ENCODE assay signal across 9 mouse cellular contexts in the genomic region with DNA sequence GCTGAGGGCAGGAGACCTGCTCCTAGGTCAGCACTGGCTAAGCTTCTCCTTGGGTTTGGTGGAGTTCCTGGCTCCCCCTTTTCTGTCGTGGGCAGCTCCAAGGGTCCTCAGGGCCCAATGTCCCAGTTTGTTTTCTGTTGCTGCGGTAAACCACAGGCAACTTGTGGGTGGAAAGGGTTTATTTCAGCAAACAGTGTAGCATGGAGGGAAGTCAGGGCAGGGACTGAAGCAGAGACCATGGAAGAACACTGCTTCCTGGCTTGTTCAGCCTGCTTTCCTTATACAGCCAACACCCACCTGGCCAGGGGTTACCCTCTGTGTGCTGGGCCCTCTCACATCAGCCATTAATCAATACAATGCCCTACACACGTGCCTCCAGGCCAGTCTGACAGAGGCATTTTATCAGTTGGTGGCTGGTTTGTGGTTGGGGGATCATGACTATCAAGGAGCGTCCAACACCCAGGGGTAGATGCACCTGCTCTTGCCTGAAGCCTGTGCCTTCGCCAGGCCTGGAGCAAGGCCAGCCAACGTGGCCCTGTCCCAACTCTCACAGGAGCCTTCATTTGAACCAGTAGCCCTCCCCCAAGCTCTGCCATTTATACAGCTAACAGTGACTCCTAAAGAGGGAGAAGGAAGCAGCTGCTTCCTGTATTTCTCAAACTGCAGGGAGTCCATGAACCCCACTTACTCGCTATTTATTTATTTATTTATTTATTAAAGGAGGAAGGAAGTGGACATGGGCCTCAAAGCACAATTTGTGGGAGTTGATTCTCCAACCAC. TPM values are rescaled to one million over a fixed set of nuclear protein-coding genes. Genes with fewer than 3 reads are reported as not detected.
DNase-seq lines count a peak whose midpoint lies in the region; TF ChIP-seq lines count a peak whose summit lies in the region.
"Had no signal": no experiment of that assay in that cellular context is flagged by ENCODE, and none has a peak within 500 bp of the region (broad histone marks: within the 10 kb centered on the region; RNA-seq: fewer than 3 reads in every experiment).

No protein-coding gene starts in this region.

- peak; percentile 51 for DNase-seq in kidney, postnatal 10 days
- no peak for DNase-seq in kidney, adult 9 months
- DNase-seq in ovary, postnatal 36 days (ENCODE audit: low spot score), result peak; percentile 15
- no peak for DNase-seq in ovary, postnatal 10 days (ENCODE audit: low spot score)
- peak; percentile 93 to 94 for DNase-seq in cerebellum, postnatal 25 days
- DNase-seq in thymus, postnatal 10 days (ENCODE audit: low spot score in 2 of 2), result no peak
- DNase-seq: right cerebral cortex, postnatal 25 days had no signal

- WGBS in small intestine, adult 2 months, result 37% methylated on average over 7 of the region's 7 CpGs

- H3K36me3 ChIP-seq in small intestine, adult 2 months (ENCODE audit: control insufficient read depth, insufficient read depth, low read length), result no peaks in the 10 kb centered on the region
- H3K36me3 ChIP-seq: heart, embryonic 13.5 days had no signal

- peak overlapping the region; percentile 20; the same call in 1 of the 2 replicates for H3K27ac ChIP-seq in small intestine, adult 2 months (ENCODE audit: insufficient read depth, low read depth, low read length)
- H3K27ac ChIP-seq: heart, embryonic 13.5 days had no signal

- H3K27me3 ChIP-seq in small intestine, adult 2 months (ENCODE audit: control insufficient read depth, insufficient read depth, low read length), result no peaks in the 10 kb centered on the region

- TF ChIP-seq POLR2A in small intestine, adult 2 months (IDR thresholded peaks at IDR 0.05; ENCODE audit: low read depth, low read length), result no peak

- no peak overlapping the region for H3K4me3 ChIP-seq in small intestine, adult 2 months (ENCODE audit: low read depth, low read length)
- H3K4me3 ChIP-seq: heart, embryonic 13.5 days had no signal

- TF ChIP-seq CTCF in small intestine, adult 2 months (IDR thresholded peaks at IDR 0.05; ENCODE audit: extremely low read depth, insufficient read length, insufficient replicate concordance, low read depth, low read length), result no peak

- no peaks in the 10 kb centered on the region for H3K4me1 ChIP-seq in small intestine, adult 2 months (ENCODE audit: control insufficient read depth, insufficient read depth, insufficient read length, low read length)

RNA-seq across cellular contexts. Expression of a gene that starts 2.2 kb away (rescaled TPM):
- polyA plus RNA-seq in small intestine, adult 2 months (2012; rRNA removed), result 0.81 and 2.4 TPM in 2 replicates

RNA-seq across cellular contexts. Expression of a gene that starts 17.1 kb away (rescaled TPM):
- 0.71 and 2.1 TPM in 2 replicates for polyA plus RNA-seq in small intestine, adult 2 months (2012; rRNA removed)

Comparison
In these comparisons a context has a peak if more than half of its experiments do, and no peak if none do; other contexts are left out.
1. DNase-seq: peak in kidney, postnatal 10 days (single experiment), ovary, postnatal 36 days (single experiment) and cerebellum, postnatal 25 days (2 of 2); none in kidney, adult 9 months (single experiment), ovary, postnatal 10 days (single experiment) and thymus, postnatal 10 days (0 of 2).